Mouse (Mus musculus): ENCODE data around the gene Dip2b. TPM values are rescaled to one million over a fixed set of nuclear protein-coding genes. Genes with fewer than 3 reads are reported as not detected.

The Dip2b gene
- polyA plus RNA-seq, 1 experiment = 35.9 TPM

DNA sequence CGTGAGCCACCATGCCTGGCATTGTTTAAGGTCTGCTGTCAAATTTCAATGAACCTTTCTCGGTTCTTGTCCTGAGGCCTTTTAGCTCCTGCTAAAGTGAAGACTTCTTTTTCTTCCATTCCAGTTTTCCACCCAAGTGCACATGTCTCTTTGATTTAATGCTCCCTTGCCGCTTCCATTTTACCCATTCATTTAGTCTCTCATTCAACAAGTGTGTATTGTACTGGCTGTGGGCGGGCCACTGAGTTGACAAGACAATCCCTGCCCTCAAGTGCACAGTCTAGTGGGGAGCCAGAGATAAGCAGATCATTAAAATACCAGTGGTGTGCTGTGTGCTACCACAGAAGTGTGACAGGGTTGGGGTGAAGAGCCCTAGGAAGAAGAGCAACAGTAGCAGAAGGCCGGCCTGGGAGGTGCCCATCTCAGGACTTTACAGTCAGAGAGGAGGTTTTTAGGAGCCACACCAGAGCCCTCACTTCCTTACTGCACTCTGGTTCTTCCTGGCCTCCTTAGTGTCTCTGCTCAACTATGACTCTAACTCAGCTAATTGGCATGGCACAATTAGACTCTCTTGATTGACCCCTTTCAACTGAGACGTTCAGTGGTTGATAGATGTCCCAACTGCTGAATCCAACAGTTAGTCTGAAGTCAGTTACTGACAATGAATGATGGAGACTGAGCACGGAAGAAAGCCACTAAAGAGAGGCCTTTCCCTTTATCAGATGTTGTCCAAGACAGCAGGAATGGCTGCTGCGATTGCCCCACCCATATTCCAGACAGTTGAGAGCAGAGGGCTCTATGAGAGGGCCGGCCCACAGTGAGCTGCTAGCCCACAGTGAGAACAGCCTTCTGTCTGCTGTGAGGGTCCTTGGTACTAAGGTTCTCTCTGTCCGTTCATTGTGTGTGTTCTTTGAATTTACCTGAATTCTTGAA lies 75.1 kb downstream of the Dip2b start:
- 0 out of 2 replicates have a peak overlapping the region, but pooled peaks have one; percentile 22 for H3K27ac ChIP-seq (ENCODE audit: insufficient read depth, low read length)
- no peak for TF ChIP-seq CTCF (IDR thresholded peaks at IDR 0.05; ENCODE audit: extremely low read depth, insufficient read depth, low read length)
- TF ChIP-seq POLR2A (IDR thresholded peaks at IDR 0.05; ENCODE audit: extremely low read depth, insufficient read depth, low read length) = no peak
- H3K4me3 ChIP-seq (ENCODE audit: insufficient read depth, low read length) = no peak overlapping the region

DNA sequence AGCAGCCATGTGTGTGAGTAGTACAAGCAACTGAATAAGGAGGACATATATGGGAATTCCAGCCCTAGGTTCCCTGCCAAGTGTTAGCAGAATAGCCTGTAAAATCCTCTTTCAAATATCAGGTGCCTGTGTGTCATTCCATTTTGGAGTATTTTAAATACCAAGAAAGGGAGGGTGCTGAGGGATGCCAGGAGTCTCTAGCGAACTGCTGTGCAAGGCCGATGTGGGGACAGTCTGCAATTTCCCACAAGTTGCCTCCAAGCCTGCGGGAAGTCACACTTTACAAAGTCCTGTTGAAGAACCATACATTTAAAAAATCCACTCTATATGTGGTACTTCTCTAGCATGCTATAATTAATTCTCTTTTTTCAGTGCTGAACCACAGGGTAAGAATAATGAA lies 77.0 kb downstream of the Dip2b start:
- no peak for TF ChIP-seq POLR2A (IDR thresholded peaks at IDR 0.05; ENCODE audit: extremely low read depth, insufficient read depth, low read length)
- no peak for TF ChIP-seq CTCF (IDR thresholded peaks at IDR 0.05; ENCODE audit: extremely low read depth, insufficient read depth, low read length)
- H3K27ac ChIP-seq (ENCODE audit: insufficient read depth, low read length) = no peak overlapping the region
- H3K4me1 ChIP-seq (ENCODE audit: control insufficient read depth, insufficient read depth, low read length) = peaks cover 11% of the 10 kb centered on the region
- no peak overlapping the region for H3K4me3 ChIP-seq (ENCODE audit: insufficient read depth, low read length)

More for the DNA sequence above, 75.1 kb downstream of the Dip2b start:
- peaks cover 21% of the 10 kb centered on the region for H3K4me1 ChIP-seq (ENCODE audit: control insufficient read depth, insufficient read depth, low read length)

GRCm38 (mm10) chr15:100116325-100116724 lies 77.9 kb downstream of the Dip2b start:
- TF ChIP-seq CTCF (IDR thresholded peaks at IDR 0.05; ENCODE audit: extremely low read depth, insufficient read depth, low read length) = no peak
- TF ChIP-seq POLR2A (IDR thresholded peaks at IDR 0.05; ENCODE audit: extremely low read depth, insufficient read depth, low read length) = no peak
- Histone ChIP-seq H3K4me1 (ENCODE audit: control insufficient read depth, insufficient read depth, low read length) (peaks cover 11% of the 10 kb centered on the region), H3K27ac (ENCODE audit: insufficient read depth, low read length) (no peak overlapping the region), H3K4me3 (ENCODE audit: insufficient read depth, low read length) (no peak overlapping the region)

- Histone ChIP-seq H3K27ac (ENCODE audit: insufficient read depth, low read length) (no peak overlapping the region), H3K4me1 (ENCODE audit: control insufficient read depth, insufficient read depth, low read length) (peaks cover 9% of the 10 kb centered on the region), H3K4me3 (ENCODE audit: insufficient read depth, low read length) (no peak overlapping the region)
- TF ChIP-seq POLR2A (IDR thresholded peaks at IDR 0.05; ENCODE audit: extremely low read depth, insufficient read depth, low read length) = no peak
- TF ChIP-seq CTCF (IDR thresholded peaks at IDR 0.05; ENCODE audit: extremely low read depth, insufficient read depth, low read length) = no peak
These were observed 80.8 kb downstream of the Dip2b start for GRCm38 (mm10) chr15:100119225-100119788.

DNA sequence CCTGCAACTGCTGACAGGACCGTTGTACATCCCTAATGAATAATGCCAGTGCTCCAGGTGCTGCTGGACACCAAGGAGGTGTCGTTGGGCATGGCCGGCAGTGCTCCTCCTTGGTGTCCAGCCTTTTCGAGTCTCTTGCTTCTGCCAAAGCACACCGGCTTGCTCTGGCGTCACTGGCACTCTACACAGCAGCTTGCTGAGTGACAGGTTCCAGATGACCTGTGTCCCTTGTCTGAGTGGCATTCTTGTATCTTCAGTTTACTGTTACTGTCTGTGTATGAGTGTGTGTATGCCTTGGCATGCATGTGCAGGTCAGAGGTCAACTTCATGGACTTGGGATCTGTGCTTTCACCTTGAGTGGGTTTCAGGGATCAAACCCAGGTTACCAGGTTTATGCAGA lies 83.0 kb downstream of the Dip2b start:
- no peak overlapping the region for H3K27ac ChIP-seq (ENCODE audit: insufficient read depth, low read length)

DNA sequence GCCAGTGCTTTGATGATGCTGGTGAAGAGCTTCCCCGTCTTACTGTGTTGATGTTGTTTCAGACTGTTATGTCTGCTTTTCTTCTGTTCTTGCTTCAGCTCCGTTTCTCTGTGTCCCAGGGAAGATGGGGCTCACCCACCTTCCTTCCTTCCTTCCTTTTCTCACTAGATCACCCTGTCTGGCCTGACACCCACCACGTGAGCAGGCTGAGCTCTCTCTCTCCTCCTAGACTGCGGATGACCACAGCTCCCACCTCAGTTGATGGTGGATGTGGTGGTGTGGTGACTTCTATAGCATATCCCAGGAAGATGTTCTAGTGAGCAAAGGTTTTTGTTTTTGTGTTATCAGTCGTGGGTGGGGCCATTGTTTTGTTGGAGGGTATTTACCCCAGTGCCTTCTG lies 85.4 kb downstream of the Dip2b start:
- Histone ChIP-seq H3K27ac (ENCODE audit: insufficient read depth, low read length) (no peak overlapping the region), H3K4me3 (ENCODE audit: insufficient read depth, low read length) (no peak overlapping the region), H3K4me1 (ENCODE audit: control insufficient read depth, insufficient read depth, low read length) (peaks cover 10% of the 10 kb centered on the region)
- no peak for TF ChIP-seq POLR2A (IDR thresholded peaks at IDR 0.05; ENCODE audit: extremely low read depth, insufficient read depth, low read length)
- TF ChIP-seq CTCF (IDR thresholded peaks at IDR 0.05; ENCODE audit: extremely low read depth, insufficient read depth, low read length) = no peak

More for the DNA sequence above, 83.0 kb downstream of the Dip2b start:
- H3K4me1 ChIP-seq (ENCODE audit: control insufficient read depth, insufficient read depth, low read length) = peaks cover 8% of the 10 kb centered on the region
- TF ChIP-seq POLR2A (IDR thresholded peaks at IDR 0.05; ENCODE audit: extremely low read depth, insufficient read depth, low read length) = no peak
- TF ChIP-seq CTCF (IDR thresholded peaks at IDR 0.05; ENCODE audit: extremely low read depth, insufficient read depth, low read length) = no peak
- H3K4me3 ChIP-seq (ENCODE audit: insufficient read depth, low read length) = no peak overlapping the region

DNA sequence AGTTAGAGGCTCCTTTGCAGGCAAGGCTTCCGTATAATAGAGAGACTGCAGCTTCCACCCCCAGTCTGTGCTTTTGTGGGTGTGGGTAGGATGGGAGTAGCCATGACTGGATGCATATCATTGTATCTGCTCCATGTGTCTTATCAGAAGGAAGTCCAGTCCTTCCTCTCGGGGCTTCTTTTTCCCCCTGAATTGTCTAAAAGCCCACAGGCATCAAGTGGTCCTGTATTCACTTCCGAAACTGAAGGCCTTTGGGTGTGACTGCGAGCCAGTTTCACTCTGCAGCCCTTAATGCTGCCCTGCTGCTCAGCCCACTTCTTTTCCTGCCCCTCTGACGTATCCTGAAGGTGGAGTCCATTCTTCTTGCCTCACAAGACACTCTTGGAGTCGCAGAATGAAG lies 86.8 kb downstream of the Dip2b start:
- TF ChIP-seq CTCF (IDR thresholded peaks at IDR 0.05; ENCODE audit: extremely low read depth, insufficient read depth, low read length) (no peak), POLR2A (IDR thresholded peaks at IDR 0.05; ENCODE audit: extremely low read depth, insufficient read depth, low read length) (no peak)
- H3K27ac ChIP-seq (ENCODE audit: insufficient read depth, low read length) = no peak overlapping the region

GRCm38 (mm10) chr15:100126456-100127107 lies 88.1 kb downstream of the Dip2b start:
- H3K27ac ChIP-seq (ENCODE audit: insufficient read depth, low read length) = no peak overlapping the region
- peaks cover 10% of the 10 kb centered on the region for H3K4me1 ChIP-seq (ENCODE audit: control insufficient read depth, insufficient read depth, low read length)
- no peak overlapping the region for H3K4me3 ChIP-seq (ENCODE audit: insufficient read depth, low read length)
- TF ChIP-seq POLR2A (IDR thresholded peaks at IDR 0.05; ENCODE audit: extremely low read depth, insufficient read depth, low read length) (no peak), CTCF (IDR thresholded peaks at IDR 0.05; ENCODE audit: extremely low read depth, insufficient read depth, low read length) (peak; percentile 90)

More for the DNA sequence above, 86.8 kb downstream of the Dip2b start:
- Histone ChIP-seq H3K4me1 (ENCODE audit: control insufficient read depth, insufficient read depth, low read length) (peaks cover 10% of the 10 kb centered on the region), H3K4me3 (ENCODE audit: insufficient read depth, low read length) (no peak overlapping the region)

DNA sequence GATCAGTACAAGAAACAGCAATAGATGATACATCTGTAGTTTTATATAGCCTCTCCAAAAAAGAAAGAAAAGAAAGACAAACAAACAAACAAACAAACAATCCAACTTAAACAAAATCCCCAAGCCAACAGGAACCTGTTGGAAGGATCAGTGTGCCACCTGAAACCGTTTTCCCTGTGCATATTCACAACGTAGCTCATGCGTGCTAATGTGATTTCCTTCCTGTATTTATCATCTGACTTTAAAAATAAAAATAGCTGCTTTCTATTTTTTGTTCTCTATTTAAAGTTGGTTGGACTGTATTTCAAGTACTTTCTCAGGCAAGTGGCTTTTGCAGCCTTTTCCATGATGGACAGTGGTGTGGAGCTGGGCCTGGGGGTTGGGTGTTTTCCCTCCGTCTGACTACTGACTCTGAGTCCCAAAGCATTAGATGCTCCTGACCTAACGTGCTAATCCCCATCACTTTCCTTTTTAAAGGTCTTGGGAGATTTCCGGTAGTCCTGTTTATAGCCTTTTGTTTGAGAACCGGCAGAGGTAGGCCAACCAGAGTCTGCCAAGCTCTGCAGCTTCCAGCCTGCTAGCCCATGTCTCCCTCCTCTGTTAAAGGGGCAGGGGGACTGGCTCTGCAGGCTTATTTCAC lies 90.8 kb downstream of the Dip2b start:
- TF ChIP-seq POLR2A (IDR thresholded peaks at IDR 0.05; ENCODE audit: extremely low read depth, insufficient read depth, low read length) (no peak), CTCF (IDR thresholded peaks at IDR 0.05; ENCODE audit: extremely low read depth, insufficient read depth, low read length) (no peak)
- Histone ChIP-seq H3K27ac (ENCODE audit: insufficient read depth, low read length) (no peak overlapping the region), H3K4me1 (ENCODE audit: control insufficient read depth, insufficient read depth, low read length) (peaks cover 12% of the 10 kb centered on the region), H3K4me3 (ENCODE audit: insufficient read depth, low read length) (no peak overlapping the region)
